Mouse (Mus musculus) embryonic stem cell, embryonic (primary cell): Measurements from ENCODE around the gene Zfp185.

Experiments used
- CTCF ChIA-PET, 4 experiments: fragments of 300-600 bp in 2 of 4; fragments of 350-600 bp in 2 of 4; sonication (Branson Sonifier 250); formaldehyde crosslinking; loops; one replicate each; lab custom pipeline; 2022; ENCODE audit warnings: inconsistent platforms in 2 of 4; lab: Charles Lee
- POLR2A ChIA-PET, 4 experiments: fragments of 300-600 bp in 2 of 4; fragments of 350-600 bp in 2 of 4; sonication (Branson Sonifier 250); formaldehyde crosslinking; loops; one replicate each; lab custom pipeline; 2022; ENCODE audit warnings: antibody characterized with exemption in 4 of 4, inconsistent platforms in 1 of 4; lab: Charles Lee

Gene Zfp185

DNA sequence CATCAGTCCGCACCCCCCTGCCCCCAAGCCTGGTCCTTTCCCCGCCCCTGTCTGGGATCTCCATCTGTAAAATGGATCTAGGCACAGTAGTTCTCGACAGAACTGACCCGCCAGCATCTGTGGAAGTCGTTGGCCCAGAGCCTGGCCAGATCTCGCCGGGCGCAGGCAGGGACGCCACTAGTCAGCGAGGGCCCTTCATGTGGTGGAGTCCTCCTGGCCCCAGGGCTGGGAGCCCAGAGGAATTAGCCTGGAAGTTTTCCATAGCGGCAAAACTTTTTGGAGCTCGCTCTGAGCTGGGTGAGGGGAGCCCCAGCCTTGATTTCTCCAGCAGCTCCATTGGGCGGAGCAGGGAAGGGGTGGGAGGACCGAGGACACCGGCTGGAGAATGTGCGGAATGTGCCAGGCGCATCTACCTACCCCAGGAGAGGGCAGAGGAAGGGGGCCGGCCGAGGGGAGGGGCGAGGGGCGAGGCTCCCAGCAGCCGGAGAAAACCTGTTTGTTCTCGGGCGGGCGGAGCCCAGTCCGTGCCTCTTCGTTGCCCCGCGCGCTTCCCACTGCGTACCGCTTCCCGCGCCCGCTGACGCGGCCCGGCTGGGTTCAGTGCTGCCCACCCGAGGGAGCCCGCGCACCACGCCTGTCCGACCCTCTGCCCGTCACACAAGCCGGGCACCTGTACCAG is at the start of gene Zfp185:
Gene Zfp185, plus strand, starts transcription at position 499 of the 679 bp plus-strand sequence.
- CTCF ChIA-PET: interaction anchor here in 1 of 4 experiments (1.0 kb wide), 1 partner anchor 21 kb away, joined by 5 read pairs; no protein-coding TSS in a partner anchor
- POLR2A ChIA-PET: interaction anchor here in 3 of 4 experiments (0.5 to 2.9 kb wide), 8 partner anchors 20 to 414 kb away, joined by 3 to 10 read pairs (median 3); partner anchors contain the start of genes Cetn2 (in 1 of the 3) and Nsdhl (in 1 of the 3)

DNA sequence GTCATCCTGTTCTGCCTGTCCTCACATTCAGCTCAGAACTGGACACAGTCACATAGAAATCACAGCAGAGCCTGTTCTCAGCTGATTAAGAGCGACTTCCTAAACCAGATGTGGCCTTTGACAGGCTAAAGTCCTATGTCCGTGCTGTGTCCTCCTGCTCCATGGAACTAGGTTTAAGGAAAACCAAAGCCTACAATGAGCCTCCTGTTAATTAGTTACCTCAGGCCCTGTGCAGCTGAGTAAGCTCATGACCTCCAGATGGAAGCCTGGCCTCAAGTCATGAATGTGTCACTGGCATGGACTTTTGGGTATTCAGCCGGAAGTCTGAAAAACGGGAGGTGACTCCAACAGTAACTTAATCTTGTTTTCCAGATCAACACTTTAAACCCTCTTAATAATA is 33.7 kb upstream of the Zfp185 start:
- CTCF ChIA-PET: no interaction called here
- POLR2A ChIA-PET: no interaction called here

- ChIA-PET CTCF (no interaction called here), POLR2A (no interaction called here)
Measured at GRCm38 (mm10) chrX:72956486-72956885, 30.7 kb upstream of the Zfp185 start.

DNA sequence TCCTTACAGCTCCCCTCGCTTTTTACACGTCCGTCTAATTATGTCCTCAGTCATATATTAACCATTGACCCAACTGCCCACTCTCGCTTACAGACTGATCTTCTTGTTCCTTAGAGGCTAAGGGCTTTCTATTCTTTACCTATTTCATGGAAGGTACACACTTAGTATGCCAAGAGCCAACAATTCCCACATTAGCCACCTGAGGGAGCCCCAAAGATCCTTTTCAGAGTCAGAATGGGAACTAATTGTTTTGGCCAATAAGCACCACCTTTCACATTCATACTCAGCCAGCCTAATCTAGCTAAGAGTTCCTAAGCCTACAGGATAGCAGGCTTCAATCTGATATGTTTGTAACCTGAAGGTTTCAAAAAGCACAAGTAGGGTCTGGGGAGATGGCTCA is 26.7 kb upstream of the Zfp185 start:
- CTCF ChIA-PET: interaction anchor here in 1 of 4 experiments (1.1 kb wide), 1 partner anchor 10 kb away, joined by 3 read pairs; no protein-coding TSS in a partner anchor
- POLR2A ChIA-PET: no interaction called here

DNA sequence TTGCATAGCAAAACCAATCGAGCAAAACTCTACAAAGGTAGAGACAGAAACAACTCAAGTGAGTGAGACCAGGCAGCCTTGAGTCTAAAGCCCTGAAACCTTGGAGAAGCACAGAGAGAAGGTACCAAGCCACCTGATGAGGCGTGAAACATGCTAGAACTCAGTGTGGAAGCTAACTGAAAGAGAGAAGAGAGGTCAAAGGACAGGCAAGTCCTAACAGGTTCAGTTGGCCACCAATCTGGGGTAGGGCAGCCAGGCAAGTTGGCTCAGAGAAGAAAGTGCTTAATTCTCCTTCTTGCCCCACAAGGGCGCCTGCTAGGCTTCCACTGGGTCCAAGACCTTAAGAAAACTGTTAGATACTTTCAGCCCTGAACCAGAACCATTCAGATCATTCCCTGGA is 25.6 kb upstream of the Zfp185 start:
- CTCF ChIA-PET: no interaction called here
- POLR2A ChIA-PET: no interaction called here

DNA sequence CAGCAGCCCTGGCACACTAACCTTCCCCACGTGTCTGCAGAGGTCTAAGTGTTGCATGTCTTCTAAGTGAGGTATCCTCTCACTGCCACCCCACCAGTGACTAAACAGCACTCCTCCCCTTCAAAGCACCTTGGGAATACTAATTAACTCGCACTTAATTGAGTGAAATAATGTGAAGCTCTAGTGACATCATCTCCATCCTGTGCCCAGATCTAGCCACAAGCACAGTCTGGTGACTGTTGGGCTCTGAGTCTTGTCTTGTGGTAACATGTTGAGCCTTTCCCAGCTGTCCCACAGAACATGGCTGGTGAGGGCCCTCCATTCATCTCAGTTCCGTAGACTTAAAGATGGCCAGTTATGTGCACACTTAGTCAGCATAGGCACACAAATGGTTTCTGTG is 24.4 kb upstream of the Zfp185 start:
- POLR2A ChIA-PET: no interaction called here
- CTCF ChIA-PET: no interaction called here

DNA sequence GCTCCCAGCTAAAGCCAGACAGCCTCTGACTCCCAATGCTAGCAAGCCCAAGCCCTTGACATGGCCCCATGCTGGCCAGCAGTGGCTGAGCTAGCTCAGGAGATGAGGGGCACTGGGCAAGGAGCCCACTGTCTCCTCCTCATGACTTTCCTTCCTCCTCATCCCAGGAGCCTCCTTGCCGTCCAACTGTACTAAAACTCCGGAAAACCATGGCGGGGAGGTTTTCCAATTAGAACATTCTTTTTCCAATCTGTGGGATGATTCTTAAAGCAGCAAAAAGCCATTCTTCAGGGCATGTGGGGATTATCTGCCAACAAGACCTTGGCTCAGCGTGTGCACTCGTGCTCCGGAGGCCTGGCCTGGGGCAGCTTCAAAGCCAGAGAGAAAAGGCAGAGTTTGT is 4.3 kb upstream of the Zfp185 start:
- POLR2A ChIA-PET: no interaction called here
- CTCF ChIA-PET: no interaction called here

DNA sequence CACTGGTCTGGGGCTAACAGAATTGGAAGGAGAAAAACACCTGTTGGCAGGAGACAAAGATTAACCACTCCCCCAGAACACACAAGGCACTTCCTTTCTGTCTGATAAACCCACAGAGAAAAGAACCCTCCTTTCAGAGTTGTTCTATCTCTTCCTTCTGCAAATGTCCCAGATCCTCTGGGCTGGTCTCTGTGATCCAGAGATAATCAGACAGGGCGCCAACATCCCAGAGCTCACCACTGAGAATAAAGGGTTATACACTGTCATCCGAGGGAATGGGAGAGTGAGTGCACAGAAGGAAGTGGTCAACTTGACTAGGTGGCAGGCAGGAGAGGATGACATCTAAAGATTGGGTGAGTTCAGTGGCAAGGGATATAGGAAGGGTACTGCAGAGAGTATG is 1.5 kb upstream of the Zfp185 start:
- CTCF ChIA-PET: no interaction called here
- POLR2A ChIA-PET: interaction anchor here in 1 of 4 experiments (1.5 kb wide), 1 partner anchor 23 kb away, joined by 3 read pairs; no protein-coding TSS in a partner anchor

DNA sequence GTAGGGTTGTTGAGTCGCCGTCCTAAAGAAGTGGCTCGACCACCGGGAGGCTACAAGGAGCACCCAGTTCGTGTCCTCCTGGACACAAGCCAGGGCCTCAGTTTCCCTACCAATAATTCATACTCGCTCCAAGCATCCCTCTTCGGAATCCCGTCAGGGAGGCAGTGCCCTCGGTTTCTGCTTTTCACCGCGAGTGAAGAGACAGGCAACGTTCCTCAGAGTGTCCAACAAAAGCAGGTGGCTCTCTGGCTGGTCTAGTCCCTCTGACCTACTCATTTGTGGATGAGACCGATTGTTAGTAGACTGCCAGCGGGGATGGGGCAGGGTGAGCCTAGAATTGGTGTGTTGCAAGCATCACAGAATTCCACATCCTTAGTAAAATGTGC is 374 bp downstream of the Zfp185 start:
- ChIA-PET POLR2A (interaction anchor here in 2 of 4 experiments (0.9 to 2.9 kb wide), 4 partner anchors 19 to 69 kb away, joined by 3 to 10 read pairs (median 4); partner anchors contain the start of genes Cetn2 (in 2 of the 2) and Nsdhl (in 2 of the 2)), CTCF (interaction anchor here in 1 of 4 experiments (1.0 kb wide), 1 partner anchor 20 kb away, joined by 5 read pairs; no protein-coding TSS in a partner anchor)

- CTCF ChIA-PET: no interaction called here
- POLR2A ChIA-PET: interaction anchor here in 2 of 4 experiments (0.6 to 2.9 kb wide), 3 partner anchors 19 to 1365 kb away, joined by 3 to 10 read pairs (median 3); partner anchors contain the start of genes Cetn2 (in 1 of the 2), Lage3 (in 1 of the 2) and Nsdhl (in 1 of the 2)
Measured at GRCm38 (mm10) chrX:72988431-72988830, 1.3 kb downstream of the Zfp185 start.

- CTCF ChIA-PET: no interaction called here
- POLR2A ChIA-PET: interaction anchor here in 2 of 4 experiments (0.6 to 1.4 kb wide), 2 partner anchors 15 to 958 kb away, joined by 4 to 11 read pairs; no protein-coding TSS in a partner anchor
Measured at GRCm38 (mm10) chrX:72990581-72990980, 3.4 kb downstream of the Zfp185 start.

DNA sequence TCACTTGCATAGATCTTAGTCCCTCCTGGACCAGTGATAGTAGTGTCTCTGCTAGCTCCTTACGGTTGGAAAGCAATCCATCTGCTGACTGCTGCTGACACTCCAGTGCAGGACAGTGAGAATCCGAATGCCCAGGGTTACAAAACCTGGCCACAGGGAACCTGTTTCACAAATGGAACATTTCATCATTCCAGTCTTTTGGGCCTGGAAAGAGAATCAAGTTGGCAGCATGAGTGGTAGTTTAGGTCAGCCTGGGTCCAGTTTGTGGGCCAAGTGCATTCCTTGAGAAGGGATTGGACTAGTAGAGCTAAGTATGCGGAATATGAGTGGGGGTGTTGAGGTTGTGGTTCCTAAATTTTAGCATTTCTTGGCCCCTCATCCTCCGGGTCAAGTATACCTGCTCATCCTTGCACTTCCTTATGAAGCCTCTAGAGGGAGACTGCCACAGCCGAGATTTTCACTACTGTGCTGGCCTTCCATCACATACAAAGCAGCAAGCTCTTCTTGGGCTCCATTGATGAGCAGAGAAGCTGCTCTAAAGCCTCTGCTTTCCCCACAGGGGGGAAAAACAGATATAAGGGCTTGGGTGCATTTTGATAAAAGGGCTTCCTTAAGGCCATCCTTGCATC is 5.3 kb downstream of the Zfp185 start:
- CTCF ChIA-PET: interaction anchor here (0.6 to 1.5 kb wide), 12 partner anchors 9 to 1089 kb away, joined by 3 to 9 read pairs (median 4); partner anchors contain the start of gene Haus7 (in 1 of the 4)
- POLR2A ChIA-PET: interaction anchor here in 2 of 4 experiments (0.8 to 1.6 kb wide), 5 partner anchors 8 to 46 kb away, joined by 3 to 4 read pairs (median 4); no protein-coding TSS in a partner anchor

GRCm38 (mm10) chrX:72995542-72995941 is 8.4 kb downstream of the Zfp185 start:
- ChIA-PET POLR2A (interaction anchor here in 1 of 4 experiments (0.5 kb wide), 1 partner anchor 67 kb away, joined by 4 read pairs; no protein-coding TSS in a partner anchor), CTCF (no interaction called here)

DNA sequence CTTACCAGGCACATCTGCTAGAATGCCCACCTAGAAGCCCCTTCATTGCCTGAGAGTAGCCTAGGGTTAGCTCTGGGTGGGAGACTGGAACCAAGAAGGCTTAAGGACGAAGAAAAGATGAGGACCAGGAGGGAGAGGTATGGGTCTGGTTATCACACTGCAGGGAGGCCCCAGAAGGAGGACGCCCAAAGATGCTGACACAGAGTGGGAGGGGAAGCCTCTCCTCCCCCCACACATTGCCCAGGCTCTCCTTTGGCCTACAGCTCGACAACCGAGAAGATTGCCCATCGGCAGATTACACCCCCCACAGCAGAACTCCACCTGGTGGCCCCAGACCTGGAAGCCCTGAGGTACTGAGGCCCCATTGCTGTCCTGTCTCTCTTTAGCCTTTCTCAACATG is 16.0 kb downstream of the Zfp185 start:
- ChIA-PET POLR2A (no interaction called here), CTCF (no interaction called here)

- ChIA-PET POLR2A (interaction anchor here in 2 of 4 experiments (0.5 to 1.1 kb wide), 5 partner anchors 15 to 909 kb away, joined by 3 to 6 read pairs (median 4); no protein-coding TSS in a partner anchor), CTCF (no interaction called here)
Measured at GRCm38 (mm10) chrX:73005678-73006077, 18.5 kb downstream of the Zfp185 start.

DNA sequence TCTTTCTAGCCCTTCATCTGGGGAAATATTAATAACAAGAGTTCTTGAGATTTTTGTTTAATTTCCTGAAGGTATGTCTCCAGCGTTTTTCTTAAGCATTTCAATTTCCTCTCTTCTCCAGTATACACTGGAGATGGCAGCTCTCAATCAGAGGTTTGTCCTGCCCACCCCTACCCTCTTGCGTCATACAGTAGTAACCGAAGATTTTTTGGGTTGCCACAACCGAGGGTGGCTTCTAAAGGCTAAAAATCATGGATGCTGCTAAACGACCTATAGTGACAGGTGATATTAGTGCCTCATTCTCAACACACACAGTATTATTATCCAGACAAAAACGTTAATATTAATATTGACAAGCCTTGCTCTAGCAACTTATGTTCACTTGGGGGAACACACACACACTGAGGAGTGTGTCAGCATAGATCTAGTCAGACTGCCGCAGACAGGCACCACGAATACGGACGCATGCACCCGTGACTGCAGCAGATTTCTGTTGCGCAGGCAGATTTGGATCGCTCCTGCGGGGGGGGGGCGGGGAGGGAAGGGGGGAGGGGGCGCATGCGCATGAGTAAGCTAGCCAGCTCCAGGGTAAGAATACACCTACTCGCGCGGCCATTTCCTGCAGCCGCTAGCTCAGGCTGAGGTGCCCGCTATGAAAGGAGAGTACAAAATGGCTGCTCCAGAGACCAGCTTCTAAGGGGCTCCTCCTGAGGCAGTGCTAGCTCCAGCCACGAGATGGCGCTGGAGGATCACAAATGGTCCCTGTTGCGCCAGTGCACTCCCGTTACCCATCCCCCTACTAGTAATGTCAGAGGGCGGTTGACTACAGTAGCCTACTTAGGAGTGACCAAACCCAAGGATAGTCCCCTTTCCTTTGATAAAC is 20.7 kb downstream of the Zfp185 start:
- CTCF ChIA-PET: interaction anchor here (0.6 to 2.2 kb wide), 19 partner anchors 15 to 1514 kb away, joined by 3 to 11 read pairs (median 5); partner anchors contain the start of genes Haus7 (in 1 of the 4), Zfp185 (in 1 of the 4) and Zfp92 (in 1 of the 4)
- POLR2A ChIA-PET: interaction anchor here (0.6 to 2.3 kb wide), 36 partner anchors 9 to 1369 kb away, joined by 3 to 16 read pairs (median 4); partner anchors contain the start of genes Haus7 (in 2 of the 4), Cetn2 (in 1 of the 4), F8a (in 1 of the 4) and Nsdhl (in 1 of the 4)

DNA sequence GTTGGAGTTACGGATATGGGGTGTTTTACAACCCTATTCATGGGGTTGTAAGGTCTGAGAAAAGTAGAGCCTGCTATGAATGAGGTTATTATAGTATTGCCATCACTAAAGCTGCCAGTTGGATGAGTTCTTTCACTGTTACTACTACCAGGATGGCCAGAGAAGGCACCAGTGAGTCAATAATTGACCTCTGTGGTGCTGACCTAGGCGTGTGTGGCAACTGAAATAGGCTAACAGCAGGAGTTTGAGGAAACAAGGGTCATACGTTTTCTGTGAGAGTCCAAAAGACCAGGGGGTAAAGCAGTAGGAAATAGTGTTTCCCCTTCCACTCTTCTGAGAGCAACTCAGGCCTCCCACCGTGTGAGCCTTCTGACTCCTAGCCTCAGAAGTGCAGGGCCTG is 25.7 kb downstream of the Zfp185 start:
- ChIA-PET CTCF (no interaction called here), POLR2A (no interaction called here)

DNA sequence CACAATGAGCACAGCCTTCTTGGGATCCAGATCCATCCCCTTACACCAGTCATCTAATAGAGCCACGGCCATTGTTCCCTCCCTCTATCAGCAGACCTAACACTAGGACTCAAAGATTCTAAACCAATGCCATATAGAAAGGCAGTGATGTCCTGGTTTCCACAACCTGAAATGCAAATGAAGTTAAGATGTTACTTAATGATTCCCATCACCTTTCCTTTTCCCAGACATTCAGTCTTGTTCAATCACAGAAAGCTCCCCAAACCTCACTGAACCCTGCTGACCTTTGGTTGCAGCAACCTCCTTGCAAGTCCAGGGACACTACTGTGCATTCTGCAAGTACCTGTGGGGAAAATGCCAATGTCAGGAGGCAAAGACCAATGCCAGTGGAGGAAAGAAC is 49.9 kb downstream of the Zfp185 start, which contains the start of gene Pnma5:
Gene Pnma5, minus strand, starts transcription at position 101 of the 400 bp plus-strand sequence.
- CTCF ChIA-PET: no interaction called here

More for the DNA sequence above, 49.9 kb downstream of the Zfp185 start, which contains the start of gene Pnma5:
- POLR2A ChIA-PET: no interaction called here
